Mouse (Mus musculus) adrenal gland, postnatal 36 days (tissue): ENCODE data around the gene Tpcn2. TPM values are rescaled to one million over a fixed set of nuclear protein-coding genes. Genes with fewer than 3 reads are reported as not detected.

Experiments
- DNase-seq, 2 experiments: peaks; one replicate each; pipeline ENCODE4 v3.0.0; 2021; ENCODE audit warnings: mixed read lengths in 1 of 2
- total RNA-seq, 2 experiments: library from RNA; stranded (reverse); gene quantifications; 2 replicates each; pipeline ENCODE4 v1.2.3; 2021

Gene Tpcn2
- total RNA-seq, 2 experiments from 2014 or later = 10.2 to 16.1 TPM

- no peak for DNase-seq
Observed at GRCm38 (mm10) chr7:145299562-145300320, 15.9 kb upstream of the Tpcn2 start.

DNA sequence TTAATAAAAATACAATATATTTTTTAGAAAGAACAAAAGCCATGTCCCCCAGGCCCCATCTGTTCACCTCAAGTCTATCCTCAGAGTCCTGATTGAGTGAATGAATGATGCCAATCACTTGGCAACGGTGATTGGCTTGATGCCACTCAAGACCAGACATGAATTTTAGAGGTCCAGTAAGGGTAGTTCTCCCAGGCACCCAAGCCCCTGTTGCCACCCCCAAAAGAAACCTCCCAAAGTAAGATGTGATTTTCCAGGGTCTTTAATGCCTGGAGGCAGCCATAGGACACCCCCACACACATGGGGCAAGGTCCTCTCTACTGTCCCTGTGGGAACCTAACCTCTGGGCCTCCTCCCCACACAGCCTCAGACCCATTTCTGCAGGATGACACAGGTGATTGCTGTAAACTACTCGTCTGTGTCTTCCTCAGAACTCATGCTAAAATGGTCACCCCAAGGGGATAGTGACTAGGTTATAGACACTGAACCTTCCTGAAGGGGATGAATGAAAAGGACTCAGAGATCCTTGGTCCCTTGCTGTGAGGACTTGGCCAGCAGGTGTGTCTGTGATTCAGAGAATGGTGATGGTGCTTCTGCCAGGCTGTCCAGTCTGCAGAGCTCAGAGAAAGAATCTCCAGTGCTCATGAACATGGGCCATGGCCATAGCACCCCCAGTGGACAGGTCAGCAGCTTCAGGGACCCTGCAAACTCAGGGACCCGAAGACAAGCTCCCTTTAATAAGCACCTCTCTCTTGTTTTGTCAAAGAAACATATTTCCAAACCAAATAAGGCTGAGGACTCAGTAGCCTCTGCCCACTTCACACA lies 15.1 kb upstream of the Tpcn2 start:
- no peak for DNase-seq

GRCm38 (mm10) chr7:145293859-145294258 lies 10.0 kb upstream of the Tpcn2 start:
- DNase-seq = peak; percentile 29 to 54

GRCm38 (mm10) chr7:145292726-145293125 lies 8.9 kb upstream of the Tpcn2 start:
- DNase-seq = no peak

GRCm38 (mm10) chr7:145291847-145292246 lies 8.0 kb upstream of the Tpcn2 start:
- no peak for DNase-seq

DNA sequence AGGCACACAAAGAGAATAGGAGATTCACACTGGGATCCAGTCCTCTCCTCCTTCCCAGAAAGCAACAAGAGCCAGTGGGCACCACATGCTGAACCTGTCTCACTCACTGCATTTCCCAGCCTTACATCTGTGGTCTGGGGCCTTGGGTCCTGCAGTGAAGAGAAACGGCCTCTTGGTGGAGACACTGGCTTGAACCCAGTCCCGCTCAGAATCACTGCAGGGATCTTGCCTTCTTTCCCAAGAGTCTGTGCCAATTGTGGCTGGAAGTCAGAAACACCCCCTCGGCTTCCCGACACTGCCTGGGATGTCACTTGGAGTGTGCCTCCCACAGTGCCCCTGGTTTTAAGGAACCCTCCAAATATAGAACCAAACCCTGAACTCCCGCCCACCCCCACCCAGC lies 5.5 kb upstream of the Tpcn2 start:
- no peak for DNase-seq

GRCm38 (mm10) chr7:145287410-145287809 lies 3.6 kb upstream of the Tpcn2 start:
- DNase-seq = no peak

DNA sequence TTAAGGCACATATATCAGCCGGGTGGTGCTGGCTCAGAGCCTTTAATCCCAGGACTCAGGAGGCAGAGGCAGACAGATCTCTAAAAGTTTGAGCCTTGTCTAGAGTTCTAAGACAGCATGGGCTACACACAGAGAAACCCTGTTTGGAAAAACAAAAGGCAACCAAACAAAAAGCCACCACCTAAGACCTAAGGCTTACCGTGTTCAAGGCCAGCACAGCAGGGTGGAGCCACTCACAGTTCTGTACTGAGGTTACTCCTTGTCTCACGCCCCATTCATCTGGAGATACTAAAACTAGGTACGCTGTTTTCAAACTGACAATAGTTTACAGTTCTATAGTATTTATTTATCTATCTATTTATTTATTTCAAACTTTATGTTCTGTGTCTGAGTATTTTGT lies 1.7 kb upstream of the Tpcn2 start:
- DNase-seq = no peak

- DNase-seq = no peak
Observed at GRCm38 (mm10) chr7:145284293-145284692, 482 bp upstream of the Tpcn2 start.

- no peak for DNase-seq
Observed at GRCm38 (mm10) chr7:145283041-145283440, 770 bp downstream of the Tpcn2 start.

DNA sequence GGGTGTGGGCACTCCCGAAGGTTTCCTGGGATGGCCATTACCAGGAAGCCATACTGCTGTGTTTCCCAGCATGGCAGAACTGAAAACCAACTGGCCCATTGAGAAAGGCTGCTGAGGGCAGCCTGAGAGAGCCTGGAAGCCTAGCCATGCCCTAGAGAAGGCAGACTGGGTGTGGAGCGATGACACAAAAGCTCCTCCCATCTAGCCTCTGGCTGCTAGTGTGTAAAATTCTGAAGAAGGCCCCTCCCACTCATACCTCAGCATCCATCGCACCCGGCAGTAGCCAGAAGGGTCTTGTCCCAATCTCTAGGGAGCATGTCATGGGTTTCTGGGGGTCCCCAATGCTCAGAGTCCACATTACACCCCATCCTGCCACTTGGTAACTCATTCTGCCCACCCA lies 2.4 kb downstream of the Tpcn2 start:
- DNase-seq = no peak

DNA sequence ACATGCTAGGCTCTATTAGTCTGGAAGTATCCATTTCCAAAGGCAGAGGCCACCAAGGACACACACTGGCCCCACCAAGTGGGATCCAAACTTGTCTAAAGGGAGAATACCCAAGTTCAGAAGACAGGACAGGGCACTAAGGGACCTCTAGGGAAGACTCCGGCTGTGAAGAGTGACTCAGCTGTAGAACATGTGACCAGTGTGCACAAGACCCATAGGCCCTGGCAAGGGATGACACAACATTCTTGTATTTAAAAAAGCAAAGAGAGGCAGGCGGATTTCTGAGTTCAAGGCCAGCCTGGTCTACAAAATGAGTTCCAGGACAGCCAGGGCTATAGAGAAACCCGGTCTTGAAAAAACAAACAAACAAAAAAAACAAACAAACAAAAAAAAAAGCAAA lies 8.3 kb downstream of the Tpcn2 start:
- peak; percentile 32 for DNase-seq

- no peak for DNase-seq
Observed at GRCm38 (mm10) chr7:145270955-145271354, 12.9 kb downstream of the Tpcn2 start.

- DNase-seq = no peak
Observed at GRCm38 (mm10) chr7:145268890-145269289, 14.9 kb downstream of the Tpcn2 start.

GRCm38 (mm10) chr7:145266011-145266410 lies 17.8 kb downstream of the Tpcn2 start:
- DNase-seq = peak; percentile 43 to 67

- no peak for DNase-seq
Observed at GRCm38 (mm10) chr7:145264202-145264601, 19.6 kb downstream of the Tpcn2 start.

DNA sequence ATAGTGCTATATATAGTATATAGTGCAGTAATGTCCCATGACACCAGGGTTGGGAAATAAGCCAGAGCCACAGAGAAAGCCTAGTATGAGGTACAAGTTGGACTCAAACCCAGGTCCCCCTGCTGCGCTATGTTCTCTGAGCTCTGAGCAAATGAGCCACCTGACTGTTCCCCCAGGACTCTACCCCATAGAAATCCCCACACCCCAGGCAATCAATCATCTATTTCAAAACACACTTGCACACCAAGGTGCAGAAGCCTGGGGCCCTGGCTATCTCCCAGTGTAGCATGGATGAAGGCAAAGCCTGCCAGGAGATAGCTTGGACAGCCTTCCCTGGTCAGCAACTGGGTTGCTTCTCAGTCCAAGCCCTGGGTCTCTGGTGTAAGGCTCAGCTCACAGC lies 27.7 kb downstream of the Tpcn2 start:
- DNase-seq = no peak

- no peak for DNase-seq
Observed at GRCm38 (mm10) chr7:145253986-145254630, 29.7 kb downstream of the Tpcn2 start.

DNA sequence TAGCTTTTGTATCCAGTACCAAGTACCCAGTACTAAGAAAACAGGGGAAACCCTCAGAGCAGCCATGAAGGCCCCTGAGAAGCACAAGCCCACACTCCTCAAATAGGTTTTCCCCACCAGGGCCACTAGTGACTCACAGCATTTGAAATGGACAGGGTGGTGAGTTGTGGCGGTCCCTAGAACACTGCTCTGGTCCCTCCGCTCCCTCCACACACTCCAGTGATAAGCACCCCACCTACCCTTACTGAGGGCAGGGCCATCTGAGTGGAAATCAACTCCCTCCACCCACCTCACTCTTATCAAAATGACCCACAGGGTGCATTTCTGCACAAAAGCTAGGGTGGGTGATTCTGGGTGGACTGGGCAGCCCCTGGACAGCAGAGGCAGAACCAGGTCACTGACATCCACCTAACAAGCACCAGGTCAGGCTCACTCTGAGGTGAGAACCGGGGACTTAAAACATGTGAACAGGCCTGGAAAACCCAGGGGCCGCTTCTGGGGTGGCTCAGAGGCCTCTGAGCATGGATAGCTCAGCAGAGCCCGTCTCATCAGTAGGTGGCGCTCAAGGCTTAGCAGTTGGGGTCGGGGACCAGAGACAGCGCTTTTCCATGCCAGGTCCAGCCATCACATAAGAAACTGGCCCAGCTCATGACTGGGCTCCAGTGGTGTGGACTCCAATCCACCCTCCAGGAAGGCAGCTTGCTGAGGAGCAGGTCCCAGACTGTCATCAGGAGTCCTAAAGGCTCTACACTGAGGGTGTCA lies 30.9 kb downstream of the Tpcn2 start:
- DNase-seq = peak; percentile 87 to 90

- DNase-seq = no peak
Observed at GRCm38 (mm10) chr7:145250225-145250624, 33.6 kb downstream of the Tpcn2 start.

- DNase-seq = no peak
Observed at GRCm38 (mm10) chr7:145248911-145249310, 34.9 kb downstream of the Tpcn2 start.
